Mouse (Mus musculus): ENCODE measurements around the gene Neb. TPM values are rescaled to one million over a fixed set of nuclear protein-coding genes. Genes with fewer than 3 reads are reported as not detected.
"Not testable (repeated sequence)": the region's sequence is repeated elsewhere in the genome, so short reads cannot be mapped to it uniquely, and the experiment has no call there.

The Neb gene
- total RNA-seq, 2 experiments from 2014 or later = 5.2 to 6.7 TPM

- intact Hi-C loops (cut with DNase I) = no loop called here
- DNase-seq = no peak
Observed at GRCm38 (mm10) chr2:52215945-52216344, 162.3 kb downstream of the Neb start.

GRCm38 (mm10) chr2:52212561-52212961 lies 165.7 kb downstream of the Neb start:
- no peak for DNase-seq
- intact Hi-C loops (cut with DNase I) = no loop called here

DNA sequence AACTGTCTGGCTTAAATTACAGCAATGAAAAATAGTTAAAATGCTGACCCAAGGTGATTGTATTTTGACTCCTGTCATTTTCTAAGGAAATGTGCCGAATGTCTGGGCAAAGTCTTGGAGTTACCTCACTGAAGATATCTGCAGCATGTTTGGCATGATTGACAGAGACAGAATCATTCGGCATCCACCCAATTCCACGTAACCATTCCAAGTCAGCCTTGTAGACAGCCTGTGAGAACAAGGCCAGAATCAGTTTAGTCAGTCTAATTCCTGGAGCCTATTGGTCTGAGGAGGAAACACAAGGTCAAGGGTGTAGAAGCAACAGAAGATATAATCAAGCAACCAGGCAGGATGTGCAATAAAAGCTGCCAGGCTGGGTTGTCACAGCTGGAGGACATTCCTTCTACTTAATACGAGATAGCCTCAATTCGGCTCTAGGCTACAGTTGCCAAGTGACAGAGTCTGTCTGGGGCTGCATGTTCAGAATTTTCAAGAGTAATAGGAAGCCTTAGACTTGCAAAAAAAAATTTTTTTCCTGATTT lies 166.8 kb downstream of the Neb start:
- intact Hi-C loops (cut with DNase I) = no loop called here
- DNase-seq = no peak

GRCm38 (mm10) chr2:52210685-52211084 lies 167.6 kb downstream of the Neb start:
- intact Hi-C loops (cut with DNase I) = no loop called here
- DNase-seq = no peak

DNA sequence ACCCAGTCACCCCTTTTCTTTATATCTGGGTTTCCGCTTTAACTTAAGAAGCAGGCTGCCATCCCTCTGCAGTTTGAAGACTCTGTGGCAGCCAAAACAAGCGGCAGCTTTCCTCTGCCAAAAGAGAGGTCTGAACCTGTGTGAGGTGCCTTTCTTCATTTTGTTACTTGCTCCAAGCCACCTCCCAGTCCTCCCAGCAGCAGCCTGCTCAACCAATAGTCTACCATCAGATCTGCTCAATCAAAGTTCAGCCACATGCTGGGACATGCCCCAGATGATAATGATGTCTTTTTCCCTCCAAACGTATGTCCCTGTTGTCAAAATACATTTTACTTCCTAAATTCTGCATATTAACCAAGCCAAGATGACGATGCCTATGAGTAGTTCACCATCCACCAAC lies 173.3 kb downstream of the Neb start:
- intact Hi-C loops (cut with DNase I) = no loop called here
- no peak for DNase-seq

DNA sequence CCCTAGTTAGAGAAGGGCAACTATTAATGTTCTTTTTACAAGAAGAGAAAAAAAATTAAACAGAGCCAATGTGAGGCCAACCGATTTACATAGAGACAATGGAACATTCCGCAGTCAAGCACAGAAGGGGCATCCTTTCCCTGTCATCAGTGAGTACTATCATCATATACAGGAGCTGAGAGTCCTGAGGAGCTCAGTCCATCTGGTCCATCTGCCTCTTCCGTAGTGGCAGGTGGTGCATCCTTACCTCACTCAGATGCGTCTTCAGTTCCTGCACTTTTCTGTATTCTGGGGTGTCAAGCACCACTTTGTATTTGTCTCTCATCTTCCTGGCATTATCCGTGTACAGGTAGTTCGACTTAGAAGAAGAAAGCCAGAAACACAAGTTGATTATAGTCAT lies 184.6 kb downstream of the Neb start:
- DNase-seq = no peak
- intact Hi-C loops (cut with DNase I) = no loop called here

DNA sequence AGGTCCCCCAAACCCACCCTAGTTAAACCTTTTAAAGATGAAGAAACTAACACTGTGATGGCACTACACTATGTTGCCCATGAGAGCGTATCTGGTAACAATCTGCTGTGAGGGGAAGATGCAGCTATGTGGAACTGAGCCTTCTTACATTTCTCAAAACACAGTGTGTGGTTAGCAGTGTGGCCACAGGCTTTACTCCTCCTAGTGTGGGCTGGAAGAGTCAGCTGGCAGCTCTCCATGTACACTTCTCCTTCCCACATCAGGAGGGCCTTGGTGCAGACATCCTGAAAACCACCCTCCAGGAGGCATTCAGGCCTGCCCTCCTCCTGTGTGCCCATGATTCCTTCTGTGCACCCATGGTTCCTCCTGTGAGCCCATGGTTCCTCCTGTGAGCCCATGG lies 198.6 kb downstream of the Neb start:
- intact Hi-C loops (cut with DNase I) = no loop called here

DNA sequence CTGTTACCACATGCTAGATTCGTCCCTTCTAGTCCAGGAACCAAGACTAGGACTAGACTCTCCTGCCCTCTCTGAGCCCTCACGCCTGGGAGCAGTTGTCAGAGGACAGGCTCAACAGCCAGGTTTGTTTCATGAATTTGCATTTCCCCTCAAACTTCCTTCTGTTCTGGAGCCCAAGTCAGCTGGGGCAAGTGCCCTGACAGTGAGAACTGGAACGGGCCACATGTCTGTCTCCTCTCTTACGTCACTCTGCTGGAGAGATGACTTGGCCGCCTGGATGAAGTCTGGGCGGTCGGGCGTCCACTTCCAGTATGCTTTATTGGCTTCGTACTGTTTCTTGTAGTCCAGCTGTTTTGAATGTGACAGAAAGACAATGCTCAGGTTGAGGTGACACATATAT lies 200.5 kb downstream of the Neb start:
- intact Hi-C loops (cut with DNase I) = no loop called here
- no peak for DNase-seq

More for the DNA sequence above, 198.6 kb downstream of the Neb start:
- no peak for DNase-seq

GRCm38 (mm10) chr2:52177184-52177583 lies 201.1 kb downstream of the Neb start:
- intact Hi-C loops (cut with DNase I) = no loop called here

GRCm38 (mm10) chr2:52176537-52176936 lies 201.7 kb downstream of the Neb start:
- no peak for DNase-seq
- intact Hi-C loops (cut with DNase I) = no loop called here

More at GRCm38 (mm10) chr2:52177184-52177583, 201.1 kb downstream of the Neb start:
- no peak for DNase-seq

- DNase-seq = no peak
- intact Hi-C loops (cut with DNase I) = no loop called here
Observed at GRCm38 (mm10) chr2:52174951-52175350, 203.3 kb downstream of the Neb start.

- intact Hi-C loops (cut with DNase I) = no loop called here
- no peak for DNase-seq
Observed at GRCm38 (mm10) chr2:52169243-52170005, 208.8 kb downstream of the Neb start.

GRCm38 (mm10) chr2:52153064-52153463 lies 225.2 kb downstream of the Neb start:
- no peak for DNase-seq
- intact Hi-C loops (cut with DNase I) = no loop called here

DNA sequence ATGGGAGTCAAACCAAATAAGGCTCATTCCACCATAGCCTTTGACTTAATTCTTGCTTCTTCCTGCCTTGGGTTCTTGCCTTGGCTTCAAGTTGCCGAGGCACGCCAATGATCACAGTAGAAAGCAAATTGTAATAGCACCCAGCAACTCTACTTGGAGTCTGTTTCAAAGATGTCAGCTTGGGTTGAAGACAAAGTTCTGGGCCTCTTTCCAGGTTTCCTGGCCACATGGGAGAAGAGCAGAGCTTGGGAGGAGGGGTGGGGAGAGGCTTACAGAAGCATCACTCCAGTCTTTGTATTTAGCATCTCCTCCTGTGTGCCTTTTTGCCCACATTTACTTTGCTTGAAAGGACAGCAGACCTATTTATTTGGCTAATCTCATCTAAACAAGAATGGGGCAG lies 244.9 kb downstream of the Neb start:
- DNase-seq = peak in 1 of 2 experiments; percentile 10
- intact Hi-C loops (cut with DNase I) = no loop called here

- DNase-seq; intact Hi-C loops (cut with DNase I): not testable (repeated sequence)
Observed at GRCm38 (mm10) chr2:52131370-52131769, 246.9 kb downstream of the Neb start.

- intact Hi-C loops (cut with DNase I) = no loop called here
- DNase-seq = no peak
Observed at GRCm38 (mm10) chr2:52114086-52114485, 264.2 kb downstream of the Neb start.

Small RNAs within 50 kb of the gene (microRNA-seq; reads per million reads assigned to microRNA genes)
- 0 reads per million in 2 experiments for gene Gm22095 (ENCODE audit: borderline number of aligned reads in 2 of 2)

Other genes with a start within 250 kb of the Neb start
- gene Arl5a, start 46.4 kb upstream of the Neb start, total RNA-seq (2021) = 10 to 100 TPM; 33.8 to 35.0 TPM

All from heart, postnatal 36 days (tissue).